Mouse (Mus musculus) myocyte (in vitro differentiated cells): ENCODE results near the gene Bnc1.

Source experiments
- E2F4 ChIP-seq: IDR thresholded peaks from one replicate; pipeline ENCODE4 v1.6.1; 2011; ENCODE audit warnings: mild to moderate bottlenecking, control low read depth, moderate library complexity; ENCODE audit not compliant: insufficient read depth
- MAX ChIP-seq: IDR thresholded peaks from one replicate; pipeline ENCODE4 v1.6.1; 2011; ENCODE audit warnings: low read depth, mild to moderate bottlenecking, control low read depth
- MYOD1 ChIP-seq, 3 experiments: IDR thresholded peaks; one replicate each; pipeline ENCODE4 v1.6.1; 2011; ENCODE audit warnings: control low read depth in 2 of 3, low read depth in 2 of 3, mild to moderate bottlenecking in 2 of 3, moderate library complexity in 1 of 3; ENCODE audit not compliant: insufficient read length in 2 of 3, control insufficient read depth in 1 of 3
- MYOG ChIP-seq, 3 experiments: IDR thresholded peaks; one replicate each; pipeline ENCODE4 v1.6.1; 2011; ENCODE audit warnings: control low read depth in 2 of 3, low read depth in 2 of 3, mild to moderate bottlenecking in 2 of 3; ENCODE audit not compliant: insufficient read length in 2 of 3, control insufficient read depth in 1 of 3, insufficient read depth in 1 of 3
- POLR2A ChIP-seq: IDR thresholded peaks from one replicate; pipeline ENCODE4 v1.6.1; 2011; ENCODE audit warnings: low read depth, mild to moderate bottlenecking, control low read depth, moderate library complexity; ENCODE audit not compliant: insufficient read length
- POLR2AphosphoS2 ChIP-seq: IDR thresholded peaks from one replicate; pipeline ENCODE4 v1.6.1; 2011; ENCODE audit warnings: low read depth, control low read depth; ENCODE audit not compliant: insufficient read length
- REST ChIP-seq: IDR thresholded peaks from one replicate; pipeline ENCODE4 v1.6.1; 2011; ENCODE audit warnings: mild to moderate bottlenecking, control low read depth, moderate library complexity; ENCODE audit not compliant: insufficient read depth, insufficient read length
- SRF ChIP-seq: IDR thresholded peaks from one replicate; pipeline ENCODE4 v1.6.1; 2011; ENCODE audit warnings: low read depth; ENCODE audit not compliant: control insufficient read depth, insufficient read length
- TCF12 ChIP-seq: IDR thresholded peaks from one replicate; pipeline ENCODE4 v1.6.1; 2011; ENCODE audit warnings: mild to moderate bottlenecking, control low read depth; ENCODE audit not compliant: poor library complexity, insufficient read depth, severe bottlenecking
- TCF3 ChIP-seq: IDR thresholded peaks from one replicate; pipeline ENCODE4 v1.6.1; 2011; ENCODE audit warnings: low read depth, control low read depth; ENCODE audit not compliant: insufficient read length
- USF1 ChIP-seq: IDR thresholded peaks from one replicate; pipeline ENCODE4 v1.6.1; 2011; ENCODE audit warnings: low read depth, mild to moderate bottlenecking, control low read depth, moderate library complexity

- no peak for TF ChIP-seq TCF3
- TF ChIP-seq REST = no peak
- no peak for TF ChIP-seq POLR2A
- TF ChIP-seq MAX = no peak
- no peak for TF ChIP-seq POLR2AphosphoS2
- no peak for TF ChIP-seq E2F4
- no peak for TF ChIP-seq MYOD1 (IDR thresholded peaks at IDR 0.05; ENCODE audit: control insufficient read depth in 1 of 3, insufficient read length in 2 of 3, low read depth in 2 of 3)
- no peak for TF ChIP-seq MYOG (IDR thresholded peaks at IDR 0.05; ENCODE audit: control insufficient read depth in 1 of 3, insufficient read depth in 1 of 3, insufficient read length in 2 of 3, low read depth in 2 of 3)
- no peak for TF ChIP-seq USF1
- no peak for TF ChIP-seq TCF12
- TF ChIP-seq SRF = no peak
Measured at GRCm38 (mm10) chr7:81995126-81995525, 3.0 kb upstream of the Bnc1 start.
